Mouse (Mus musculus): ENCODE results near the gene Ikzf1.

DNA sequence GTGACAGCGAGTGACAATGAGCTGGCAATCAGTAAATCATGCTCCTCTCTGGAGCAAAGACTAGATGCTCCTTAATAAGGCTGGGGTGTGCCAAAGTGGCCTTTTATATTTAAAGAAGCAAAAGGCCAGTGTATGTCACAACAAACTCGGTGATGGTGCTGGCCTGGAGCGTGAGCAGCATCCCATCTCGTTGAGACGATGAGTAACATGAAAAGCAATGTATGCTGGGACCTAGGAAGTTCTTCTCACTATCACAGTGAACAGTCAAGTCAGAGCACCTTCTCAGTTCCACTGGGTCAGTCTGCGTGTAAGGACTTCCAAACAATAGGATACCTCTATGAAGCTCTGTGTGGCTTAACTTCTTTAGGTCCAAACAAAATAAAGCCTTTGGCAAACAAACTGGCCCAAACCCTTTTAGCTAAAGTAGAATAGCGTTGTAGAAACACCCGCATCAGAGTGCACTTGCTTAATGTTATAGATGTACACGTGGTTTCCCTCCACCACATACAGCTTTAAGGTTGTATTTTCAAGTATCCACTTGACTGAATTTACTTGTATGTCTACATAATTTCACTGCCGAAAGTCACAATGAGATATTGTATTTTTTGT lies 7.9 kb downstream of the Ikzf1 start:
- TF ChIP-seq GATA1 (IDR thresholded peaks at IDR 0.05; ENCODE audit: low read length) (no peak), TAL1 (IDR thresholded peaks at IDR 0.05; ENCODE audit: low read length) (no peak)

All from erythroblast, embryonic 14.5 days (primary cell).